Mouse (Mus musculus) colon, adult 2 months (tissue): ENCODE data around the gene Isca1. TPM values are rescaled to one million over a fixed set of nuclear protein-coding genes. Genes with fewer than 3 reads are reported as not detected.

ENCODE experiments used
- polyA plus RNA-seq: library from polyadenylated mRNA; depleted of rRNA; stranded (reverse); fragments of >200 nt; gene quantifications from 2 replicates; pipeline ENCODE4 v1.2.3, GENCODE M21; 2012; rRNA removed

The Isca1 gene
- polyA plus RNA-seq, result 50.1 and 59.4 TPM in 2 replicates

GRCm38 (mm10) chr13:59769296-59770163 lies at the start of gene Isca1:
Gene Isca1 (minus strand): TSS chr13:59769810.

GRCm38 (mm10) chr13:59782145-59782544 lies 12.5 kb upstream of the Isca1 start, which contains the start of gene Gm49354:
Gene Gm49354 (minus strand): TSS chr13:59782245.

GRCm38 (mm10) chr13:59746711-59747110 lies 22.9 kb downstream of the Isca1 start, which contains the start of gene 1700014D04Rik:
Gene 1700014D04Rik (minus strand): TSS chr13:59746752.

GRCm38 (mm10) chr13:59731652-59732051 lies 38.0 kb downstream of the Isca1 start, which contains the start of gene Spata31d1d:
Gene Spata31d1d (minus strand): TSS chr13:59731752.

GRCm38 (mm10) chr13:59711984-59712383 lies 57.6 kb downstream of the Isca1 start, which contains the start of gene Spata31d1b:
Gene Spata31d1b (plus strand): TSS chr13:59712284.

GRCm38 (mm10) chr13:59710230-59710629 lies 59.4 kb downstream of the Isca1 start, which contains the start of gene Spata31d1a:
Gene Spata31d1a (minus strand): TSS chr13:59710330.

Other genes with a start within 250 kb of the Isca1 start
- 2.1 and 2.6 TPM in 2 replicates for gene Agtpbp1, start 184.6 kb downstream of the Isca1 start, polyA plus RNA-seq
- gene Naa35, start 184.6 kb downstream of the Isca1 start, polyA plus RNA-seq, result 28.1 and 32.8 TPM in 2 replicates
- 129 and 147 TPM in 2 replicates for gene Golm1, start 94.0 kb downstream of the Isca1 start, polyA plus RNA-seq
- gene 4921517D22Rik, start 75.7 kb downstream of the Isca1 start, polyA plus RNA-seq, result not detected in 2 replicates
- not detected in 2 replicates for gene Spata31d1a, start 59.5 kb downstream of the Isca1 start, polyA plus RNA-seq
- not detected in 2 replicates for gene Spata31d1b, start 57.5 kb downstream of the Isca1 start, polyA plus RNA-seq
- gene Spata31d1d, start 38.1 kb downstream of the Isca1 start, polyA plus RNA-seq, result not detected in 2 replicates
- gene 1700014D04Rik, start 23.1 kb downstream of the Isca1 start, polyA plus RNA-seq, result not detected in 2 replicates
- not detected in 2 replicates for gene Gm49354, start 12.4 kb upstream of the Isca1 start, polyA plus RNA-seq
- 19.0 and 20.4 TPM in 2 replicates for gene Tut7, start 53.3 kb upstream of the Isca1 start, polyA plus RNA-seq